25 mouse cellular contexts compared by ENCODE assay signal in genomic region chr19:57849915-57850314, GRCm38 (mm10).
"Had no signal": no experiment of that assay in that cellular context is flagged by ENCODE, and none has a peak within 500 bp of the region (broad histone marks: within the 10 kb centered on the region; RNA-seq: fewer than 3 reads in every experiment).

No protein-coding gene starts in this region.

- H3K4me2 ChIP-seq: heart, embryonic 11.5 days; heart, embryonic 13.5 days; heart, embryonic 15.5 days; hindbrain, embryonic 13.5 days; kidney, embryonic 15.5 days; limb, embryonic 13.5 days; limb, embryonic 15.5 days; liver, embryonic 12.5 days had no signal

- H3K27ac ChIP-seq: heart, adult 2 months; heart, embryonic 13.5 days; heart, embryonic 15.5 days; hindbrain, embryonic 13.5 days; hindbrain, postnatal 0 days; kidney, embryonic 15.5 days; kidney, postnatal 0 days; limb, embryonic 13.5 days; limb, embryonic 15.5 days; liver, embryonic 12.5 days; liver, embryonic 14.5 days had no signal

- ATAC-seq: hindbrain, postnatal 0 days; intestine, embryonic 16.5 days; liver, embryonic 12.5 days had no signal

- H3K4me1 ChIP-seq: heart, embryonic 13.5 days; heart, embryonic 15.5 days; kidney, embryonic 15.5 days; liver, embryonic 12.5 days had no signal

- H3K27me3 ChIP-seq: heart, embryonic 13.5 days; heart, embryonic 15.5 days; hindbrain, embryonic 13.5 days; kidney, embryonic 15.5 days; limb, embryonic 13.5 days; limb, embryonic 15.5 days; liver, embryonic 12.5 days had no signal

- H3K4me3 ChIP-seq: heart, adult 2 months; heart, embryonic 13.5 days; heart, embryonic 15.5 days; hindbrain, embryonic 13.5 days; kidney, embryonic 15.5 days; limb, embryonic 13.5 days; limb, embryonic 15.5 days; liver, embryonic 12.5 days had no signal

- H3K9me3 ChIP-seq: heart, embryonic 15.5 days; hindbrain, embryonic 13.5 days; limb, embryonic 15.5 days; liver, embryonic 12.5 days had no signal

- H3K36me3 ChIP-seq: heart, embryonic 15.5 days; hindbrain, embryonic 13.5 days; limb, embryonic 15.5 days; liver, embryonic 12.5 days had no signal

- DNase-seq: gastrocnemius, postnatal 14 days; gastrocnemius, postnatal 36 days; heart, adult 11 months; heart, adult 2 months; heart, postnatal 14 days; heart, postnatal 36 days; kidney, adult 11 months; kidney, adult 2 months; kidney, adult 9 months; kidney, postnatal 14 days; kidney, postnatal 36 days; layer of hippocampus, postnatal 36 days; left cerebral cortex, postnatal 4 days had no signal

- H3K9ac ChIP-seq: heart, embryonic 13.5 days; heart, embryonic 15.5 days; hindbrain, embryonic 13.5 days; kidney, embryonic 15.5 days; limb, embryonic 13.5 days; limb, embryonic 15.5 days; liver, embryonic 12.5 days; liver, embryonic 14.5 days had no signal
